Mouse (Mus musculus): ENCODE data around the gene Actl10. TPM values are rescaled to one million over a fixed set of nuclear protein-coding genes. Genes with fewer than 3 reads are reported as not detected.

Gene Actl10
- total and polyA plus RNA-seq, 3 experiments: 0.35 to 0.79 TPM; not detected in 1

DNA sequence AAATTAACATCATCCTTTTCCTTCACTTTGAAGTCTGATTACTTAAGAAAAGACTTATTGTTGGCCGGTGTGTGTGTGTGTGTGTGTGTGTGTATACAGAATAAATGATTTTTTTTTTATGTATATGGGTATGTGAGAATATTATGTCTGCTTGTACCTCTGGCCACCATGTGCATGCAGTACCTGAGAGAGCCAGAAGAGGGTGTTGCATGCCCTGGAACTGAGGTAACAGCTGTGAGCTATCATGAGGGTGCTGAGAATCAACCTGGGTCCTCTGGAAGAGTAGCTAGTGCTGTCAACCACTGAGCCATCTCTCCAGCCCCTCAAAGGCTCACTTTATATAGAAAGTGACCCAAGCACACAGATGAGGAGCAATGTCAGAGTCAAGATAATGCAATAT is 29.8 kb downstream of the Actl10 start:
- Histone ChIP-seq H3K4me3 (ENCODE audit: control insufficient read depth in 1 of 2, insufficient read depth in 1 of 2, low read depth in 2 of 2, low read length in 2 of 2) (no peak overlapping the region), H3K4me1 (ENCODE audit: control insufficient read depth in 1 of 2, insufficient read depth in 2 of 2, low read length in 2 of 2) (peaks cover 12 to 16% of the 10 kb centered on the region in 2 experiments), H3K9ac (ENCODE audit: control insufficient read depth, low read depth, low read length, poor library complexity, severe bottlenecking) (no peak overlapping the region), H3K27ac (ENCODE audit: control insufficient read depth, low read depth, low read length) (no peak overlapping the region), H3K36me3 (ENCODE audit: control insufficient read depth in 1 of 2, insufficient read depth in 2 of 2, low read length in 2 of 2) (peaks cover 0 to 14% of the 10 kb centered on the region in 2 experiments; a peak in 2 of 4 replicates), H3K9me3 (replicated peaks; ENCODE audit: insufficient read depth, low read length) (no peaks in the 10 kb centered on the region), H3K27me3 (ENCODE audit: control insufficient read depth in 1 of 2, insufficient read depth in 2 of 2, low read length in 2 of 2) (no peaks in the 10 kb centered on the region), H3K79me2 (ENCODE audit: control insufficient read depth, insufficient read depth, low read length, poor library complexity) (no peaks in the 10 kb centered on the region)
- TF ChIP-seq CTCF (IDR thresholded peaks at IDR 0.05 in 2 of 3, conservative IDR thresholded peaks at IDR 0.05 in 1 of 3; ENCODE audit: control insufficient read depth in 1 of 3, insufficient read depth in 1 of 3, low read depth in 2 of 3, low read length in 3 of 3, poor library complexity in 1 of 3, severe bottlenecking in 1 of 3) (peak; percentile 37 to 40 (median 38)), RAD21 (IDR thresholded peaks at IDR 0.05; ENCODE audit: low read depth, low read length) (peak; percentile 21), E2F4 (IDR thresholded peaks at IDR 0.05; ENCODE audit: borderline replicate concordance, low read depth, low read length) (no peak), SMC3 (IDR thresholded peaks at IDR 0.05; ENCODE audit: low read depth, low read length) (peak; percentile 11; the same call in 1 of the 2 replicates)
- DNase-seq (ENCODE audit: low read depth, low spot score): peak; percentile 52

- peak overlapping the region; percentile 43 for H3K9ac ChIP-seq (ENCODE audit: control insufficient read depth, low read depth, low read length, poor library complexity, severe bottlenecking)
- 0 out of 4 replicates have a peak overlapping the region, but pooled peaks of 1 of the 2 experiments have one; percentile 2 for H3K4me3 ChIP-seq (ENCODE audit: control insufficient read depth in 1 of 2, insufficient read depth in 1 of 2, low read depth in 2 of 2, low read length in 2 of 2)
- peak; percentile 86 for DNase-seq (ENCODE audit: low read depth, low spot score)
- peaks cover 12 to 16% of the 10 kb centered on the region in 2 experiments for H3K4me1 ChIP-seq (ENCODE audit: control insufficient read depth in 1 of 2, insufficient read depth in 2 of 2, low read length in 2 of 2)
- H3K79me2 ChIP-seq (ENCODE audit: control insufficient read depth, insufficient read depth, low read length, poor library complexity): no peaks in the 10 kb centered on the region
- no peaks in the 10 kb centered on the region for H3K9me3 ChIP-seq (replicated peaks; ENCODE audit: insufficient read depth, low read length)
- no peaks in the 10 kb centered on the region for H3K27me3 ChIP-seq (ENCODE audit: control insufficient read depth in 1 of 2, insufficient read depth in 2 of 2, low read length in 2 of 2)
- peak overlapping the region; percentile 64 for H3K27ac ChIP-seq (ENCODE audit: control insufficient read depth, low read depth, low read length)
- peaks cover 0 to 14% of the 10 kb centered on the region in 2 experiments; a peak in 2 of 4 replicates for H3K36me3 ChIP-seq (ENCODE audit: control insufficient read depth in 1 of 2, insufficient read depth in 2 of 2, low read length in 2 of 2)
- TF ChIP-seq RCOR1 (IDR thresholded peaks at IDR 0.05; ENCODE audit: low read depth, low read length) (peak; percentile 55), POLR2AphosphoS5 (IDR thresholded peaks at IDR 0.05; ENCODE audit: borderline replicate concordance, low read depth, low read length) (no peak), MYC (IDR thresholded peaks at IDR 0.05; ENCODE audit: low read depth, low read length) (peak; percentile 61), ETS1 (IDR thresholded peaks at IDR 0.05; ENCODE audit: low read depth, low read length) (peak; percentile 59), TBP (IDR thresholded peaks at IDR 0.05; ENCODE audit: low read depth, low read length) (peak; percentile 49; the same call in 1 of the 2 replicates), MYB (IDR thresholded peaks at IDR 0.05; ENCODE audit: low read depth, low read length) (peak; percentile 69), TAL1 (IDR thresholded peaks at IDR 0.05; ENCODE audit: low read length) (peak; percentile 63), ZNF384 (IDR thresholded peaks at IDR 0.05; ENCODE audit: low read depth, low read length) (no peak), HCFC1 (IDR thresholded peaks at IDR 0.05; ENCODE audit: low read depth, low read length) (no peak), E2F4 (IDR thresholded peaks at IDR 0.05; ENCODE audit: borderline replicate concordance, low read depth, low read length) (0 out of 2 replicates have a peak, but pooled peaks have one; percentile 46), MXI1 (IDR thresholded peaks at IDR 0.05; ENCODE audit: low read depth, low read length) (peak; percentile 27; the same call in 1 of the 2 replicates), TCF12 (IDR thresholded peaks at IDR 0.05; ENCODE audit: low read depth, low read length) (peak; percentile 71), POLR2A (IDR thresholded peaks at IDR 0.05; ENCODE audit: control insufficient read depth in 1 of 2, insufficient read depth in 1 of 2, low read depth in 1 of 2, low read length in 2 of 2, poor library complexity in 1 of 2) (peak in 1 of 2 experiments; percentile 43; a peak in 1 of 4 replicates), EP300 (IDR thresholded peaks at IDR 0.05; ENCODE audit: low read depth in 1 of 2, low read length in 2 of 2) (peak; percentile 48 to 87; a peak in 3 of 4 replicates), GATA1 (IDR thresholded peaks at IDR 0.05; ENCODE audit: low read depth, low read length) (peak; percentile 61; the same call in 1 of the 2 replicates), GABPA (IDR thresholded peaks at IDR 0.05; ENCODE audit: low read depth, low read length) (no peak), NRF1 (IDR thresholded peaks at IDR 0.05; ENCODE audit: insufficient read depth, low read depth, low read length, poor library complexity, severe bottlenecking) (peak; percentile 26; the same call in 1 of the 2 replicates), UBTF (IDR thresholded peaks at IDR 0.05; ENCODE audit: borderline replicate concordance, insufficient read depth, low read depth, low read length) (no peak), MAZ (IDR thresholded peaks at IDR 0.05; ENCODE audit: low read depth, low read length) (no peak), MEF2A (IDR thresholded peaks at IDR 0.05; ENCODE audit: extremely low read depth, insufficient replicate concordance, low read depth, low read length, poor library complexity, severe bottlenecking) (0 out of 2 replicates have a peak, but pooled peaks have one; percentile 32), MAX (IDR thresholded peaks at IDR 0.05; ENCODE audit: low read length) (peak; percentile 59; the same call in 1 of the 2 replicates)
Observed at GRCm38 (mm10) chr2:154583906-154584872, 32.6 kb downstream of the Actl10 start.

Measured in MEL (cell line).